Mouse (Mus musculus) liver (tissue): ENCODE measurements around the gene Rnf150.

Experiments
- DNase-seq: peaks from one replicate; pipeline ENCODE4 v3.0.0-alpha.2; 2020; ENCODE audit warnings: mixed read lengths

Rnf150 gene

GRCm38 (mm10) chr8:82863041-82863744 lies at the start of gene Rnf150:
TSS of gene Rnf150 (plus strand) at chr8:82863356.
- peak; percentile 70 for DNase-seq

GRCm38 (mm10) chr8:82826135-82827046 lies 36.8 kb upstream of the Rnf150 start:
- DNase-seq: no peak

GRCm38 (mm10) chr8:82840415-82840814 lies 22.7 kb upstream of the Rnf150 start:
- no peak for DNase-seq

GRCm38 (mm10) chr8:82840963-82841362 lies 22.2 kb upstream of the Rnf150 start:
- DNase-seq: no peak

GRCm38 (mm10) chr8:82841520-82842142 lies 21.5 kb upstream of the Rnf150 start:
- no peak for DNase-seq

- no peak for DNase-seq
Observed at GRCm38 (mm10) chr8:82843697-82844096, 19.5 kb upstream of the Rnf150 start.

GRCm38 (mm10) chr8:82844413-82844812 lies 18.7 kb upstream of the Rnf150 start:
- DNase-seq: no peak

- DNase-seq: no peak
Observed at GRCm38 (mm10) chr8:82846098-82846497, 17.1 kb upstream of the Rnf150 start.

- DNase-seq: no peak
Observed at GRCm38 (mm10) chr8:82846730-82847129, 16.4 kb upstream of the Rnf150 start.

- no peak for DNase-seq
Observed at GRCm38 (mm10) chr8:82858541-82859342, 4.4 kb upstream of the Rnf150 start.

GRCm38 (mm10) chr8:82859343-82859620 lies 3.9 kb upstream of the Rnf150 start:
- no peak for DNase-seq

GRCm38 (mm10) chr8:82863745-82864520 lies 777 bp downstream of the Rnf150 start:
- DNase-seq: peak; percentile 26

GRCm38 (mm10) chr8:82864521-82864818 lies 1.3 kb downstream of the Rnf150 start:
- DNase-seq: peak; percentile 13

- no peak for DNase-seq
Observed at GRCm38 (mm10) chr8:82865239-82865638, 2.1 kb downstream of the Rnf150 start.

- DNase-seq: no peak
Observed at GRCm38 (mm10) chr8:82866251-82866650, 3.1 kb downstream of the Rnf150 start.

GRCm38 (mm10) chr8:82870840-82871490 lies 7.8 kb downstream of the Rnf150 start:
- DNase-seq: no peak

- DNase-seq: no peak
Observed at GRCm38 (mm10) chr8:82871986-82872385, 8.8 kb downstream of the Rnf150 start.

- no peak for DNase-seq
Observed at GRCm38 (mm10) chr8:82874102-82874501, 10.9 kb downstream of the Rnf150 start.

- DNase-seq: no peak
Observed at GRCm38 (mm10) chr8:82875135-82875534, 12.0 kb downstream of the Rnf150 start.

GRCm38 (mm10) chr8:82884480-82884879 lies 21.3 kb downstream of the Rnf150 start:
- no peak for DNase-seq

GRCm38 (mm10) chr8:82887234-82887633 lies 24.1 kb downstream of the Rnf150 start:
- no peak for DNase-seq
